Mouse (Mus musculus): ENCODE measurements around the gene Catsper2. TPM values are rescaled to one million over a fixed set of nuclear protein-coding genes. Genes with fewer than 3 reads are reported as not detected.

Gene Catsper2
- total and polyA plus RNA-seq, 3 experiments: 1.2 to 2.5 TPM; not detected in 1

- TF ChIP-seq TAL1 (IDR thresholded peaks at IDR 0.05; ENCODE audit: low read length) (no peak), ETS1 (IDR thresholded peaks at IDR 0.05; ENCODE audit: low read depth, low read length) (no peak), RAD21 (IDR thresholded peaks at IDR 0.05; ENCODE audit: low read depth, low read length) (no peak), TCF12 (IDR thresholded peaks at IDR 0.05; ENCODE audit: low read depth, low read length) (no peak), SMC3 (IDR thresholded peaks at IDR 0.05; ENCODE audit: low read depth, low read length) (no peak), MYB (IDR thresholded peaks at IDR 0.05; ENCODE audit: low read depth, low read length) (no peak), USF2 (IDR thresholded peaks at IDR 0.05; ENCODE audit: borderline replicate concordance in 1 of 2, insufficient read depth in 1 of 2, low read depth in 1 of 2, low read length in 2 of 2) (no peak), GABPA (IDR thresholded peaks at IDR 0.05; ENCODE audit: low read depth, low read length) (no peak), UBTF (IDR thresholded peaks at IDR 0.05; ENCODE audit: borderline replicate concordance, insufficient read depth, low read depth, low read length) (no peak), SIN3A (IDR thresholded peaks at IDR 0.05; ENCODE audit: low read length) (no peak), RCOR1 (IDR thresholded peaks at IDR 0.05; ENCODE audit: low read depth, low read length) (no peak), CHD2 (IDR thresholded peaks at IDR 0.05; ENCODE audit: low read length) (no peak), TBP (IDR thresholded peaks at IDR 0.05; ENCODE audit: low read depth, low read length) (no peak), NELFE (IDR thresholded peaks at IDR 0.05; ENCODE audit: low read depth, low read length) (no peak), CHD1 (IDR thresholded peaks at IDR 0.05; ENCODE audit: low read depth, low read length) (no peak), MXI1 (IDR thresholded peaks at IDR 0.05; ENCODE audit: low read depth, low read length) (no peak), CTCF (IDR thresholded peaks at IDR 0.05 in 2 of 3, conservative IDR thresholded peaks at IDR 0.05 in 1 of 3; ENCODE audit: control insufficient read depth in 1 of 3, insufficient read depth in 1 of 3, low read depth in 2 of 3, low read length in 3 of 3, poor library complexity in 1 of 3, severe bottlenecking in 1 of 3) (no peak)
- Histone ChIP-seq H3K27me3 (ENCODE audit: control insufficient read depth in 1 of 2, insufficient read depth in 2 of 2, low read length in 2 of 2) (no peaks in the 10 kb centered on the region), H3K27ac (ENCODE audit: control insufficient read depth, low read depth, low read length) (no peak overlapping the region), H3K36me3 (ENCODE audit: control insufficient read depth in 1 of 2, insufficient read depth in 2 of 2, low read length in 2 of 2) (peaks cover 0 to 18% of the 10 kb centered on the region in 2 experiments; a peak in 2 of 4 replicates), H3K4me3 (ENCODE audit: control insufficient read depth in 1 of 2, insufficient read depth in 1 of 2, low read depth in 2 of 2, low read length in 2 of 2) (no peak overlapping the region), H3K9me3 (replicated peaks; ENCODE audit: insufficient read depth, low read length) (no peaks in the 10 kb centered on the region), H3K79me2 (ENCODE audit: control insufficient read depth, insufficient read depth, low read length, poor library complexity) (no peaks in the 10 kb centered on the region), H3K4me1 (ENCODE audit: control insufficient read depth in 1 of 2, insufficient read depth in 2 of 2, low read length in 2 of 2) (peaks cover 11 to 27% of the 10 kb centered on the region in 2 experiments), H3K9ac (ENCODE audit: control insufficient read depth, low read depth, low read length, poor library complexity, severe bottlenecking) (no peak overlapping the region)
- no peak for DNase-seq (ENCODE audit: low read depth, low spot score)
Observed at GRCm38 (mm10) chr2:121443068-121443349, 29.4 kb upstream of the Catsper2 start.

DNA sequence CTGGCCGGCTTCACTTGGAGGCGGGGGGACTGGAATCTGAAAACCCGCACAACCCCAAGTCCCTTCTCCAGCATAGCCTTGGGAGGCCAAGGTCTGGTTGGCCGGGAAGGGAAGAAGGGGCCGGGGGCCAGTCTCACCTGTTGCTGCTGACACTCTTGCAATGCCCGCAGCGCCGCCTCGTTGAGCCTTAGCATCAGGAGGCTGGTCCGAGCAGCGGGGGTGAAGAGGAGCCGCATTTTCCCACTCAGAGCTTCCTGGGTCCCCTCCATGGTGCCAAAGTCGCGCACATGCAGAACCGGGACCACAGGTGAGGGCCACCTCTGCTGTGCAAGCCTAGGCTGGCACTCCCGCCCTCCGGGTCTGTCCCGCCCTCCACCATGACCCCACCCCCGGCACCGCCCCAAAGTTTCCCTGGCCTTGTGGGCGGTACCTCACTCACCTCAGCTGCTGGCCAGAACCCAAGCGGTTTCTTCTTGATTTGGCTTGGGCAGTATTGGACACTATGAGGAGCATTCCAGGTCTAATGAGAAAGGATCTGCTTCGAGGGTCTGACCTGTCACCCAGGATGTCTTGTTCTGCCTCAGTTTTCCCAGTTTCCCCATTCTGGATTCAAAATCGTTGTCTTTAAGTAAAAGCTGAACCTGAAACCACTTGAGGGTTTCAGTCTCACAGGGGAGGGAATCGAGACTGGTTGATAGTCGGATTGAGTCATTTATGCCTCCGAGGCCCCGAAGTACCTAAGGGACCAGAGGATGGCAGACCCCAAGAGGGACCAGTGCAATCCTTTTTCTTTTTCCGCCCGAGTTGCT lies 28.9 kb upstream of the Catsper2 start:
- H3K27ac ChIP-seq (ENCODE audit: control insufficient read depth, low read depth, low read length): no peak overlapping the region
- peaks cover 9 to 24% of the 10 kb centered on the region in 2 experiments for H3K4me1 ChIP-seq (ENCODE audit: control insufficient read depth in 1 of 2, insufficient read depth in 2 of 2, low read length in 2 of 2)
- H3K27me3 ChIP-seq (ENCODE audit: control insufficient read depth in 1 of 2, insufficient read depth in 2 of 2, low read length in 2 of 2): no peaks in the 10 kb centered on the region
- H3K36me3 ChIP-seq (ENCODE audit: control insufficient read depth in 1 of 2, insufficient read depth in 2 of 2, low read length in 2 of 2): peaks cover 3 to 15% of the 10 kb centered on the region in 2 experiments; a peak in 3 of 4 replicates
- no peak overlapping the region for H3K4me3 ChIP-seq (ENCODE audit: control insufficient read depth in 1 of 2, insufficient read depth in 1 of 2, low read depth in 2 of 2, low read length in 2 of 2)
- TF ChIP-seq USF2 (IDR thresholded peaks at IDR 0.05; ENCODE audit: borderline replicate concordance in 1 of 2, insufficient read depth in 1 of 2, low read depth in 1 of 2, low read length in 2 of 2): no peak
- no peak for TF ChIP-seq ETS1 (IDR thresholded peaks at IDR 0.05; ENCODE audit: low read depth, low read length)
- TF ChIP-seq E2F4 (IDR thresholded peaks at IDR 0.05; ENCODE audit: borderline replicate concordance, low read depth, low read length): no peak
- TF ChIP-seq NRF1 (IDR thresholded peaks at IDR 0.05; ENCODE audit: insufficient read depth, low read depth, low read length, poor library complexity, severe bottlenecking): no peak
- no peak for TF ChIP-seq NELFE (IDR thresholded peaks at IDR 0.05; ENCODE audit: low read depth, low read length)
- no peak for TF ChIP-seq GABPA (IDR thresholded peaks at IDR 0.05; ENCODE audit: low read depth, low read length)
- TF ChIP-seq RCOR1 (IDR thresholded peaks at IDR 0.05; ENCODE audit: low read depth, low read length): no peak
- TF ChIP-seq ELF1 (IDR thresholded peaks at IDR 0.05; ENCODE audit: low read depth, low read length): no peak
- no peak for TF ChIP-seq JUND (IDR thresholded peaks at IDR 0.05; ENCODE audit: low read depth, low read length)
- no peak for TF ChIP-seq TCF12 (IDR thresholded peaks at IDR 0.05; ENCODE audit: low read depth, low read length)
- TF ChIP-seq MYC (IDR thresholded peaks at IDR 0.05; ENCODE audit: low read depth, low read length): no peak
- TF ChIP-seq MEF2A (IDR thresholded peaks at IDR 0.05; ENCODE audit: extremely low read depth, insufficient replicate concordance, low read depth, low read length, poor library complexity, severe bottlenecking): no peak
- TF ChIP-seq TBP (IDR thresholded peaks at IDR 0.05; ENCODE audit: low read depth, low read length): no peak
- no peak for TF ChIP-seq KAT2A (conservative IDR thresholded peaks at IDR 0.05; ENCODE audit: low read depth, low read length)
- H3K9me3 ChIP-seq (replicated peaks; ENCODE audit: insufficient read depth, low read length): no peaks in the 10 kb centered on the region
- no peak overlapping the region for H3K9ac ChIP-seq (ENCODE audit: control insufficient read depth, low read depth, low read length, poor library complexity, severe bottlenecking)
- no peak for DNase-seq (ENCODE audit: low read depth, low spot score)
- no peaks in the 10 kb centered on the region for H3K79me2 ChIP-seq (ENCODE audit: control insufficient read depth, insufficient read depth, low read length, poor library complexity)
